Mouse (Mus musculus) adrenal gland, postnatal 36 days (tissue): ENCODE measurements around the gene Ifnar2. TPM values are rescaled to one million over a fixed set of nuclear protein-coding genes. Genes with fewer than 3 reads are reported as not detected.

Source experiments
- DNase-seq, 2 experiments: peaks; one replicate each; pipeline ENCODE4 v3.0.0; 2021; ENCODE audit warnings: mixed read lengths in 1 of 2
- long read RNA-seq, 2 experiments: library from polyadenylated mRNA; stranded (forward); transcript quantifications; one replicate each; pipeline ENCODE4 v2.0.0; 2021; ENCODE audit warnings: borderline sequencing depth in 2 of 2
- total RNA-seq, 2 experiments: library from RNA; stranded (reverse); gene quantifications; 2 replicates each; pipeline ENCODE4 v1.2.3; 2021

The Ifnar2 gene
- 100 to 1,000 TPM; 101 to 120 TPM for total RNA-seq
- long read RNA-seq, experiment 1, transcript Ifnar2-203 (7 exons, 1,099 nt): major isoform, 101 of 114 reads
- long read RNA-seq, experiment 1, partial matches to known transcripts: 6 of 114 reads
- long read RNA-seq, experiment 1, other reads (novel, unspliced or antisense): 2 of 114 reads
- long read RNA-seq, experiment 2, transcript Ifnar2-203 (7 exons, 1,099 nt): major isoform, 36 of 41 reads
- long read RNA-seq, experiment 2, partial matches to known transcripts: 0 of 41 reads
- long read RNA-seq, experiment 2, other reads (novel, unspliced or antisense): 3 of 41 reads

GRCm38 (mm10) chr16:91372577-91373472, at the start of gene Ifnar2:
Gene Ifnar2 (plus strand): TSS chr16:91372783.
- peak; percentile 92 to 93 for DNase-seq

- DNase-seq: no peak
These were observed 45.0 kb upstream of the Ifnar2 start for GRCm38 (mm10) chr16:91327605-91328004.

GRCm38 (mm10) chr16:91328922-91329321, 43.7 kb upstream of the Ifnar2 start:
- DNase-seq: no peak

- DNase-seq: no peak
These were observed 42.1 kb upstream of the Ifnar2 start for GRCm38 (mm10) chr16:91330496-91330895.

GRCm38 (mm10) chr16:91331153-91331552, 41.4 kb upstream of the Ifnar2 start:
- DNase-seq: no peak

- peak in 1 of 2 experiments; percentile 15 for DNase-seq
These were observed 39.7 kb upstream of the Ifnar2 start for GRCm38 (mm10) chr16:91332880-91333279.

GRCm38 (mm10) chr16:91334190-91334893, 38.2 kb upstream of the Ifnar2 start:
- no peak for DNase-seq

GRCm38 (mm10) chr16:91336753-91337152, 35.8 kb upstream of the Ifnar2 start:
- DNase-seq: no peak

- DNase-seq: no peak
These were observed 35.1 kb upstream of the Ifnar2 start for GRCm38 (mm10) chr16:91337480-91337879.

- DNase-seq: no peak
These were observed 26.1 kb upstream of the Ifnar2 start for GRCm38 (mm10) chr16:91346491-91346890.

GRCm38 (mm10) chr16:91347491-91348263, 24.9 kb upstream of the Ifnar2 start:
- DNase-seq: no peak

GRCm38 (mm10) chr16:91348264-91348565, 24.4 kb upstream of the Ifnar2 start:
- DNase-seq: no peak

- peak in 1 of 2 experiments; percentile 32 for DNase-seq
These were observed 23.8 kb upstream of the Ifnar2 start for GRCm38 (mm10) chr16:91348588-91349330.

- DNase-seq: peak; percentile 67 to 76
These were observed 20.5 kb upstream of the Ifnar2 start for GRCm38 (mm10) chr16:91352084-91352562.

- peak in 1 of 2 experiments; percentile 64 for DNase-seq
These were observed 19.8 kb upstream of the Ifnar2 start for GRCm38 (mm10) chr16:91352749-91353148.

GRCm38 (mm10) chr16:91353177-91353576, 19.4 kb upstream of the Ifnar2 start:
- DNase-seq: no peak

GRCm38 (mm10) chr16:91353638-91354037, 18.9 kb upstream of the Ifnar2 start:
- no peak for DNase-seq

GRCm38 (mm10) chr16:91354599-91354998, 18.0 kb upstream of the Ifnar2 start:
- DNase-seq: no peak

- DNase-seq: no peak
These were observed 17.4 kb upstream of the Ifnar2 start for GRCm38 (mm10) chr16:91355160-91355559.

- DNase-seq: peak; percentile 57 to 65
These were observed 15.6 kb upstream of the Ifnar2 start for GRCm38 (mm10) chr16:91356760-91357525.
